Comparison of ENCODE assay signal across 8 mouse cellular contexts in the genomic region with DNA sequence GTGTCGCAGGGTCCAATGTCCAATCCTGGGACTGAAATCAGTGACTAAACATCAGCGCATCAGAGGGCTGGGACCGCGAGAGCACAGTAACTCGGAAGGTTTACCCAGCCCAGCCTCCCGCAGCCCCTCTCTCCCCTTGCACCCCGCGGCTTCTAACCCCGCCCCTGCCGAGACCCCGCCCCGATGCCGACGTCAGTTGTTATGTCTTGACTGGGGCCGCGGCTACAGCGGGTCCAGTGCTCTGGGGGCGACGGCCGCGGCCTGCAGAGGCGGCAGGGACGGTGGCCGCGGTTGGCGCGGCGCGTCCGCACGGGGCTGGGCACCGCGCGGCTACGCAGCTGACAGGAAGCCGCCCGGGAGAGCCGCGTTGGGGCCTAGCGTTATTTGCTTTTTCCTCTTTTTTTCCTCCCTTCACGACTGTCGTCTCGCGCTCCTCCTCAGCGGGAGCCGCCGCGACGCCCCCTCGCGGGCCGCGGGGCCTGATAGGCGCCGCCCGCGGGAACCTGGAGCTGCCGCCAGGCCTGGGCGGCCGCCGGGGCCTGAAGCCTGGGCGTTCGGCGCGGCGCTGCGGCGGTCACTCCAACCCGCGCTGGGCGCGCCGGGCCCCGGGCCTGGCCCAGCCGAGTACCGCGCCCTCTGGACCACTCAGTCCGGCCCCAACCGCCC. TPM values are rescaled to one million over a fixed set of nuclear protein-coding genes. Genes with fewer than 3 reads are reported as not detected.
DNase-seq lines count a peak whose midpoint lies in the region; ATAC-seq lines count a peak whose summit lies in the region.

A gene (plus strand): TSS at position 220 of the 666 bp plus-strand sequence.

- H3K27me3 ChIP-seq in megakaryocyte, embryonic 14.5 days (replicated peaks), result no peaks in the 10 kb centered on the region

- peak; percentile 94 for ATAC-seq in common myeloid progenitor, adult 5-6 weeks (replicated peaks; ENCODE audit: low read depth, poor library complexity, severe bottlenecking)

- H3K9me3 ChIP-seq in megakaryocyte, embryonic 14.5 days, result 0 out of 2 replicates have a peak, but pooled peaks cover 3% of the 10 kb centered on the region

- H3K4me3 ChIP-seq in megakaryocyte, embryonic 14.5 days (replicated peaks), result peak within 1 kb of the TSS; percentile 99

- peaks cover 19% of the 10 kb centered on the region for H3K4me1 ChIP-seq in megakaryocyte, embryonic 14.5 days

- peaks cover 20% of the 10 kb centered on the region for H3K36me3 ChIP-seq in megakaryocyte, embryonic 14.5 days (replicated peaks; ENCODE audit: low read length)

- peak; percentile 96 for DNase-seq in ZHBTc4 (ENCODE audit: low read depth, low spot score)
- peak; percentile 83 to 86 for DNase-seq in gastrocnemius, adult 8-10 months (ENCODE audit: low spot score in 2 of 2)
- peak; percentile 66 for DNase-seq in hindlimb bud, embryonic 11.5 days (ENCODE audit: extremely low spot score, low read depth, low spot score)
- peak; percentile 81 for DNase-seq in left cerebral cortex, adult 8-10 months (ENCODE audit: low spot score in 2 of 2)
- DNase-seq in right cerebral cortex, postnatal 10 days (ENCODE audit: low spot score in 2 of 2), result peak; percentile 94
- DNase-seq in urinary bladder, postnatal 25 days (ENCODE audit: low spot score), result peak; percentile 83

RNA-seq across cellular contexts. Expression of the gene that starts here (rescaled TPM):
- total RNA-seq in common myeloid progenitor, adult 5-6 weeks (2017), result 12.5 and 18.3 TPM in 2 replicates
- total RNA-seq in gastrocnemius, adult 8-10 months (2022), result 10 to 100 TPM; 19.5 to 22.6 (median 21.2) TPM
- total RNA-seq in left cerebral cortex, adult 8-10 months (2022), result 10 to 100 TPM; 52.4 to 53.7 (median 53.5) TPM
- 7.3 and 27.6 TPM in 2 replicates for polyA plus RNA-seq in megakaryocyte, embryonic 14.5 days (2012; ENCODE audit: insufficient read depth, low replicate concordance)

Comparison
In these comparisons a context has a peak if more than half of its experiments do, and no peak if none do; other contexts are left out.
1. Peak in every context shown above with its lines: DNase-seq, ATAC-seq and H3K4me3 ChIP-seq.